Mouse (Mus musculus): Measurements from ENCODE around the gene Ndufa10.

DNA sequence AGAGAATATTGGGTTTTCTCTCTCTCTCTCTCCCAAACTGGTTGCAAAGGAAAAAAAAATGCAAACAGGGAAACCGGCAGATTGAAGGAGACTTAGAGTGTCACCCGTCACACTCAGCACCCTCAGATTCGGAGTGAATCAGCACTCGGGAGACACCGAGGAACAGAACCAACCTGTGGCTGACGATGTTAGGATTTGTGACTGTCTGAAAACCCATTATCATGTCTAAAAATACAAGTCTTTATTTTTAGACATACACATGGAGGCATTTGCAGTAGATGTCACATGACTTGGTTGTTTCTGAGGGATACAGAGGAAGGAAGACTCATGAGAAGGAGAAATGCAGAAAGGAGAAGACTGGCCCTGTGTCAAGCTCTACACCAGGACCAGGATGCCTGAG, 80.5 kb downstream of the Ndufa10 start:
- no peak for TF ChIP-seq CTCF (IDR thresholded peaks at IDR 0.05; ENCODE audit: low read depth)
- TF ChIP-seq EP300 (IDR thresholded peaks at IDR 0.05; ENCODE audit: low read depth) = no peak

Data from liver, embryonic 14.5 days (tissue).